Mouse (Mus musculus) embryonic facial prominence, embryonic 12.5 days (tissue): Measurements from ENCODE around the gene Plekhh3. TPM values are rescaled to one million over a fixed set of nuclear protein-coding genes. Genes with fewer than 3 reads are reported as not detected.
A peak's percentile ranks its signal among the peaks of the same experiment; 100 is the strongest.

ENCODE experiments used
- ATAC-seq: fragments of 200-750 bp; cut with Nextera tagmentation; 2 replicates; pipeline ENCODE4 v1.8.0; 2017; ENCODE audit not compliant: insufficient number of reproducible peaks, insufficient read depth, low FRiP score, low TSS enrichment
- H3K27ac ChIP-seq: fragments of 300-500 bp; sonication (generic); 2 replicates; pipeline ENCODE4 v1.5.1; 2016; ENCODE audit warnings: mild to moderate bottlenecking
- H3K27me3 ChIP-seq: fragments of 300-500 bp; sonication (generic); 2 replicates; pipeline ENCODE4 v1.6.1; 2016; ENCODE audit warnings: mild to moderate bottlenecking, moderate library complexity
- H3K36me3 ChIP-seq: fragments of 300-500 bp; sonication (generic); 2 replicates; pipeline ENCODE4 v1.6.1; 2016; ENCODE audit warnings: mild to moderate bottlenecking
- H3K4me1 ChIP-seq: fragments of 300-500 bp; sonication (generic); 2 replicates; pipeline ENCODE4 v1.6.1; 2016
- H3K4me2 ChIP-seq: fragments of 300-500 bp; sonication (generic); replicated peaks from 2 replicates; pipeline ENCODE4 v1.6.1; 2016; ENCODE audit warnings: mild to moderate bottlenecking, moderate library complexity
- H3K4me3 ChIP-seq: fragments of 300-500 bp; sonication (generic); 2 replicates; pipeline ENCODE4 v1.5.1; 2016; ENCODE audit warnings: mild to moderate bottlenecking
- H3K9ac ChIP-seq: fragments of 300-500 bp; sonication (generic); 2 replicates; pipeline ENCODE4 v1.6.1; 2016; ENCODE audit warnings: mild to moderate bottlenecking, moderate library complexity
- H3K9me3 ChIP-seq: fragments of 300-500 bp; sonication (generic); 2 replicates; pipeline ENCODE4 v1.6.1; 2016; ENCODE audit warnings: mild to moderate bottlenecking, moderate library complexity
- WGBS: fragments of 180-500 bp; shearing (Covaris S2); methylation state at CpG from one replicate; pipeline ENCODE4 v1.1.7; 2016; 5-methylcytosine and 5-hydroxymethylcytosine counted together
- polyA plus RNA-seq: library from polyadenylated mRNA; unstranded; fragments of >200 nt; fragmentation: Nextera tagmentation; extraction: Ambion mirVana; gene quantifications from 2 replicates; pipeline ENCODE4 v1.2.1, GENCODE M21; 2016

Gene Plekhh3
- polyA plus RNA-seq, 1 experiment from 2014 or later: 10.3 TPM

DNA sequence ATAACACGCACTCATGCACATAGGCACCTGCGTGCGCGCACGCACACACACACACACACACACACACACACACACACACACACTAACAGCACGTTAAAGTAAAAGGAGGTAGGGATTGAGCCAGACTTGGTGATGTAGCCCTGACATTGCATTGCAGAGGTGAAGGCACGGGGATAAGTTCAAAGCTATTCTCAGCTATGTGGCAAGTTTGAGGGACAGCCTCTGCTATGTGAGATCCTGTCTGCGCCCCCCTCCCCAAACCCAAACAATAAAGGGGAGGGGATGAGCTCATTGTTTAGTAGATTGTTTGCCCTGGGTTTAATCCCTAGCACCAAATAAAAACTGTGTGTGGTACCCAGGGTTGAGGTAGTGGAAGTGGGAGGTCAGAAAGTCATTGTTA lies 30.1 kb downstream of the Plekhh3 start:
- no peak for ATAC-seq
- no peak overlapping the region for H3K27ac ChIP-seq
- no peaks in the 10 kb centered on the region for H3K36me3 ChIP-seq
- no peak overlapping the region for H3K4me3 ChIP-seq
- peaks cover 14% of the 10 kb centered on the region; the same call in 1 of the 2 replicates for H3K4me1 ChIP-seq
- WGBS: 82% methylated on average over 8 of the region's 8 CpGs
- no peak overlapping the region for H3K4me2 ChIP-seq
- H3K9me3 ChIP-seq: no peaks in the 10 kb centered on the region
- H3K9ac ChIP-seq: no peak overlapping the region
- H3K27me3 ChIP-seq: peaks cover 8% of the 10 kb centered on the region

DNA sequence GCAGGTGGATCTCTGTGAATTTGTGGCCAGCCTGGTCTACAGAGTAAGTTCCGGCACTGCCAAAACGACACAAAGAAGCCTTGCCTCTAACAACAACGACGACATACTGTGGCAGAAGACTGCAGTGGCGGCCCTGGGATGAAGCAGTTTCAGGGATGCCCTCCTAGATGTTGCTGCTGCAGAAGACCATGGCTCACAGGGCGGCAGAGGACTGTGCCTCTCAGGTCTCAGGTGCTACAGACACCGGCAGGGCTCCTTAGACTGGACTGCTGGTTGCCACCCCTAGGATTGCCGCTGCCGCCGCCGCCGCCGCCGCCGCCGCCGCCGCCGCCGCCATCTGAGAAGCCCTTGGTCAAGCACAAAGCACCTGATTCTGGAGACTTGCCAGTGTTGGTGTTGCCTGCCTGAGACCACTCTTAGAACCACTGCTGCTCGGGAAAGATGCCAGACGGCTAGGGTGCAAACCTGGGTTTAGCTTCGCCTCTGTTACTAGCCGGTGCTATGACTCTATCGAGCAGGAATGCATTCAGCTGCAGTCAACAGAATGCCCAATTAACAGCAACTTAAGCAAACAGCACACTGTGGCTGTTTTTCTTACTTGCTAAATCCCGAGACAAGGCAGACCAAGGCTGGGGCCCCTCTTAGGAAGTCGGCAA lies 30.9 kb downstream of the Plekhh3 start:
- peaks cover 14% of the 10 kb centered on the region; the same call in 1 of the 2 replicates for H3K4me1 ChIP-seq
- no peaks in the 10 kb centered on the region for H3K9me3 ChIP-seq
- no peak overlapping the region for H3K27ac ChIP-seq
- H3K4me3 ChIP-seq: peak overlapping the region; percentile 23
- no peak overlapping the region for H3K9ac ChIP-seq
- H3K27me3 ChIP-seq: peaks cover 8% of the 10 kb centered on the region
- 44% methylated on average over 27 of the region's 27 CpGs for WGBS
- H3K36me3 ChIP-seq: no peaks in the 10 kb centered on the region
- ATAC-seq: no peak
- H3K4me2 ChIP-seq: peak overlapping the region; percentile 42

DNA sequence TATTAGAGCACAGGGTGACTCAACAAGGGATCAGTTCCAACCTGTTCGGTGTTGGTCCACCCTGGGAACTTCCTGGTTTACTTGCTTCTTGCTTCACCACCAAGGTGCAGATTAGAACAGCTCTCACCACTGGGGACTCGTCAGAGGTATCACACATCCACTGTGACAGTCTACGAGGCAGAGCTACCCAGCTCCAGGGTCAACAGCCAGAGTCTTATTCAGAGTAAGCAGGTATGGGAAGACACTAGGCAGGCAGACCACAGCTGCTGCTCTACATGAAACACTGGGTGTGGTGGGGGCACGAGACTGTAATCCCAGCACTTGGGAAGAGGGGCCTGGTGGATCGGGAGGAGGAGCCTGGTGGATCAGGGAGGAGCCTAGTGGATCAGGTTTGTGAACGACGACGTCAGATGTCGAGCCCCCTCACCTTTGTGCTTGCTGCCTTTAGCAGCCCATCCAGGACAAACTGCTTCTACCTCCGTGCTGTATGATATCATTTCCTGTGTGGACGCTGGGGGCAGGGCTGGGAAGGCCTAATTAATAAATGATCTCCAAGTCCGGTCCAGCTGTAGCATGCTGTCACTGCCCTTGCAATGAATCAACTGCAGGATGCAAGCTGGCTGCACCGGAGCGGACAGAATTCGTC lies 32.5 kb downstream of the Plekhh3 start:
- H3K27me3 ChIP-seq: peaks cover 8% of the 10 kb centered on the region
- peak overlapping the region; percentile 21; the same call in 1 of the 2 replicates for H3K4me2 ChIP-seq
- H3K4me3 ChIP-seq: no peak overlapping the region
- H3K36me3 ChIP-seq: no peaks in the 10 kb centered on the region
- ATAC-seq: peak; percentile 42; the same call in 1 of the 2 replicates
- H3K27ac ChIP-seq: no peak overlapping the region
- H3K9me3 ChIP-seq: no peaks in the 10 kb centered on the region
- WGBS: 29% methylated on average over 15 of the region's 15 CpGs
- H3K9ac ChIP-seq: no peak overlapping the region
- peaks cover 10% of the 10 kb centered on the region; the same call in 1 of the 2 replicates for H3K4me1 ChIP-seq

DNA sequence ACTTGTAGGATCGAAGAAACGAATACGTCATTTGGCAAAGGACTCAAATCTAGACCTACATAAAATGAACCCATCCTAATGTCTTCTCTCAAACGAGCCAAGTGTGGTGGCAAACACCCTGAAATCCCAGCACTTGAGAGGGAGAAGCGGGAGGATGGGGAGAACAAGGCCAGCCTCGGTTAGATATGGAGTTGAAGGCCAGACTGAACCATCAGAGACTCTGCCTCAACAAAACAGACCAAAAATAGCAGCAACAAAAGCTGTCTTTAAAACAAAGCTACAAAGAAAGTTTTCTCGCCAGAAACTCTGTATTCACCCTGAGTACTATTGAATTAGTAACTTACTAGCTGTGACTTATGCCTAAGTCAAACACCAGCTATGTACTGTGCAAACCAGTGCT lies 34.2 kb downstream of the Plekhh3 start:
- Histone ChIP-seq H3K4me1 (peaks cover 7% of the 10 kb centered on the region; the same call in 1 of the 2 replicates), H3K9ac (no peak overlapping the region), H3K9me3 (no peaks in the 10 kb centered on the region), H3K27me3 (peaks cover 8% of the 10 kb centered on the region), H3K36me3 (no peaks in the 10 kb centered on the region), H3K4me2 (no peak overlapping the region), H3K27ac (no peak overlapping the region), H3K4me3 (no peak overlapping the region)
- ATAC-seq: no peak
- 80% methylated on average over 7 of the region's 7 CpGs for WGBS

DNA sequence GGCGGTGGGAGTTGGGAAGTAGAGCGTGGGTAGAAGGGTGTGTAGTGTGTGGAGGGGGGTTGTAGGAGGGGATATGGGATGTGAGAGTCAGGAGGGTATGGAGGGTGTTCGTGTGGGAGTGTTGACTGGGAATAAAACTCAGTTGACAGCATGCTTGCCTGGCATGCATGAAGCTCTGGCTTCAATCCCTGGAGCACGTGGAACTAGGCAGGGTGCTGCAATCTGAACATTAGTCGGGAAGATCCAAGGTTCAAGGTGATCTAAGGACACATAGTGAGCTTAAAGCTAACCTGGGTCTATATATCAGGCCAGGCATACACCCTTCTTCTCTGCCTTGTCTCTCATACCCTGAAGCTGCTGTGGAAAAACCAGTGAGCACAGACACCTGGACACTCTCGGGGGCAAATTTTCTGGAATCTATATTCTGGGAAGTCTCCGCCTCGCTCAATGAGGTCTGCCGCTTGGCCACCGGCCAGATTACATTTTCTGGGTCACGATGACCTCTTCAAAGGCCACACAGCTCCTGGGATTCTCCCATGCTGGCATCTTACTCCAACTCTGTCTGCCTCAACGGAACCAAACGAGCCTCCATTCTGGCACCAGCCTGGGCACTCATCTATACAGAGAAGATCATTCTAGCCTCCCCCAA lies 36.8 kb downstream of the Plekhh3 start:
- WGBS: 80% methylated on average over 13 of the region's 13 CpGs
- no peak overlapping the region for H3K9ac ChIP-seq
- no peak for ATAC-seq
- H3K36me3 ChIP-seq: no peaks in the 10 kb centered on the region
- H3K9me3 ChIP-seq: no peaks in the 10 kb centered on the region
- H3K27me3 ChIP-seq: no peaks in the 10 kb centered on the region
- H3K4me1 ChIP-seq: no peaks in the 10 kb centered on the region
- H3K27ac ChIP-seq: no peak overlapping the region
- no peak overlapping the region for H3K4me3 ChIP-seq
- no peak overlapping the region for H3K4me2 ChIP-seq

DNA sequence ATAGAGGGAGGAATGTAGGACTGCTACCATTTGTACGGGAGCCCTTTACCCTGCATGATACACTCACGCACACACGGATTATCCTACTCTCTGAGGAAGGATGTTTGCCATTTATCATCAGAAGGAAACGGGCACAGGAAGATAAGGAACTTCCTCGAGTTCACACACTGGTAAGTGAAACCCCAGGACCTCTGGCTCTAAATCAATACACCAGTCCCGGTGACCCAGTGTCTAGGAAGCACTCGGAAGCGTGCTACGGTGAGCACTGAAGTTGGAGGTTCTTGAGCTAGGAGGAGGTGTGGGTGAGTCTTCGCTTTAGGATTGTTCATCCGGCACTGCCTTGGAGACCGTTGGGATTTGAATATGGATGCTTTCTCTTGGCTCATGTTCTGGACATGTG lies 38.1 kb downstream of the Plekhh3 start:
- H3K4me3 ChIP-seq: no peak overlapping the region
- no peaks in the 10 kb centered on the region for H3K4me1 ChIP-seq
- no peak for ATAC-seq
- H3K27me3 ChIP-seq: no peaks in the 10 kb centered on the region
- H3K36me3 ChIP-seq: no peaks in the 10 kb centered on the region
- no peak overlapping the region for H3K27ac ChIP-seq
- WGBS: 86% methylated on average over 12 of the region's 12 CpGs
- no peak overlapping the region for H3K4me2 ChIP-seq
- H3K9ac ChIP-seq: no peak overlapping the region
- no peaks in the 10 kb centered on the region for H3K9me3 ChIP-seq

DNA sequence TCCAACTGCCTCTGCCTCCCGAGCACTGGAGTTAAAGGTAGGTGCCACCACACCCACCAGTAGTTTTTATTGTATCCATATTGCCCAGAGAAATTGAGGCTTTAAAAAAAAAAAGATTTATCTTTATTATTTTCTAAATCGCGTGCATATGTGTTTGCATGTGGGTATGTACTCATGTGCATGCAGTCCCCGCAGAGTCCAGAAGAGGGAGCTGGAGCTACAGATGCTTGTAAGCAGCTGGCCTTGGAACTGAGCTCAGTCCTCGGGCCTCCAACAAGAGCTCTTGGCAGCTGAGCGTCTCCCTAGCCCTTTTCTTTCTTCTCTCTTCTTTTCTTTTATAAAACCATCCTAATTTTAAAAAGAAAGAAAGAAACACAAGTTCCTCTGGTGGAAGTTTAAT lies 39.5 kb downstream of the Plekhh3 start:
- Histone ChIP-seq H3K4me1 (no peaks in the 10 kb centered on the region), H3K9ac (no peak overlapping the region), H3K4me3 (no peak overlapping the region), H3K9me3 (no peaks in the 10 kb centered on the region), H3K27me3 (no peaks in the 10 kb centered on the region), H3K4me2 (no peak overlapping the region), H3K27ac (no peak overlapping the region), H3K36me3 (peaks cover 4% of the 10 kb centered on the region)
- WGBS: 86% methylated on average over 6 of the region's 6 CpGs
- ATAC-seq: no peak

DNA sequence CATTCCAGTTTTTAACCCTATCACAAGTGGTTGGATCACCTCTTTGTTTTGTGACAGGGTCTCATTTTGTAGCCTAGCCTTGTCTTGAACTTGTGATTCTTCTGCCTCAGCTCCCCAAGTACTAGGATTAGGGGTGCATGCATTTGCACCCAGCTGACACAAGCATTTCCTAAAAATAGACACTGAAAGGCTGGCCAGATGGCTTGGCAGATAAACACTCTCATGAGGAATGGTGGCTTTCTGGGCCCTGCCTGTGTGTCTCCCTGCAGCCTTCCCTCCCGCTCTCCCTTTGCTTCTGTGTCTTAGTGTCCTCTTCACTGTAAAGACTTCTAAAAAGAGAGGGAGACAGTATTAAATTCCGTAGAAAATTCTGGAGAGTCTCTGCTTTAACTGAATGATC lies 40.0 kb downstream of the Plekhh3 start:
- no peaks in the 10 kb centered on the region for H3K4me1 ChIP-seq
- no peak overlapping the region for H3K4me3 ChIP-seq
- no peaks in the 10 kb centered on the region for H3K9me3 ChIP-seq
- 95% methylated on average over 2 of the region's 2 CpGs for WGBS
- H3K27ac ChIP-seq: no peak overlapping the region
- H3K4me2 ChIP-seq: no peak overlapping the region
- no peak for ATAC-seq
- H3K36me3 ChIP-seq: peaks cover 9% of the 10 kb centered on the region
- H3K27me3 ChIP-seq: no peaks in the 10 kb centered on the region
- H3K9ac ChIP-seq: no peak overlapping the region

DNA sequence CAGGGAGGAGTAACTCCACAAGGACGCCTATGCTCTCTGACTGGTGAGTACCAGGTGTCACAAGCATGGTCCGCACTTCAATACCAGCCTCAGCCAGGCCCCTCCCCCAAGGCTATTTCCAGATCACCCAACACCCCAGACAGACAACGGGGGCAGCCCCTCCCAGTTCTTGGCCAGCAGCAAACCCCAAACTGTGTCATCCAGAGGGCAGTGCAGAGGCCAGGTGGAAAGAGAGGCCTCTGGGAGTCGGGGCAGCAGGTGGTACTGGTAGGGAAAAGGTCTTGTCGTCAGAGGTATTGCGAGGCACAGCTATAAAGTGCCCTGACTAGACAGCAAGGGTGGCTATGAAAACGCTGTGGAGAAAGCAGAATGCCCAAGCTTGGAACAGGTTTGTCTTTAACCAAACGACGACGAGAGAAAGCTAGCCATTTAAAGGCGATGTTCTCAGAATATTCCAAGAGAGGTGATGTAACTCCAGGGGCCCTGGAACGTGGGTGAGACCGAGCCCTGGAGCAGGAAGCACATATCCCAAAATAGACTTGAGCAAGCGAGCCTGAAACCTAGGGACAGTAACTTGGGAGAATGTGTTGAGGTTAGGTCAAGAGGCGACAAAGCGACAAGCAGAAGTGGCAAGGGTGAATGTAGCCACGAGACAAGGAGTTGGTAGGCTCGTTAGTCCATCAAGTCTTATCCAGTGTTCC lies 40.9 kb downstream of the Plekhh3 start:
- Histone ChIP-seq H3K9me3 (no peaks in the 10 kb centered on the region), H3K36me3 (peaks cover 19% of the 10 kb centered on the region), H3K4me3 (no peak overlapping the region), H3K4me1 (no peaks in the 10 kb centered on the region), H3K9ac (no peak overlapping the region), H3K27me3 (no peaks in the 10 kb centered on the region), H3K4me2 (no peak overlapping the region), H3K27ac (no peak overlapping the region)
- WGBS: 51% methylated on average over 18 of the region's 18 CpGs
- no peak for ATAC-seq

DNA sequence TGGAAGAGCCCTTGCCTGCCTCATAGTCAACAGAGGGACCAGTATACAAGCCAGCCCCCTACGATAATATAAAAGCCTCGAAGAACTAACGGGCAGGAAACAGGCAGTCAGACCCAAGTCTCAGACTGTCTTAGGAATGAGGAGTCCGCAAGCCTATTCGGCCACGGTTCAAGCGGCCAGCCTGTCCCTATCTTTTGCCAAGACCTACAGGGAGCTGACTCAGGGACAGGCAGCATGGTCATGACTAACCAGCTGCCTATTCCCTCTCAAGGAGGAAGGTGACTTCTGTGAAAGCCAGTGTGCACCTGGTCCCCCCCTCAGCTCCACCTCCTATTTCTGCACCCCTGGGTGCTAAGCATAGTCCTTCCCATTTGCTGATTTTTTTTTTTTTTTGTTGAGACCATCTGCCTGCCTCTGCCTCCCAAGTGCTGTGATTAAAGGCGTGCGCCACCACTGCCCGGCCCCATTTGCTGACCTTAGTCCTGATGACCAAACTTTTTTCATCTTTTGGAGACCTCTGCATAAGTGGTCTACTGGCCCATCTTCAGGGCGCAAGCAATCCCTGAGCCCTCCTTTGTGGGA lies 42.1 kb downstream of the Plekhh3 start:
- no peak for ATAC-seq
- H3K9me3 ChIP-seq: no peaks in the 10 kb centered on the region
- no peaks in the 10 kb centered on the region for H3K27me3 ChIP-seq
- H3K9ac ChIP-seq: no peak overlapping the region
- no peak overlapping the region for H3K4me2 ChIP-seq
- H3K4me3 ChIP-seq: no peak overlapping the region
- no peak overlapping the region for H3K27ac ChIP-seq
- H3K4me1 ChIP-seq: no peaks in the 10 kb centered on the region
- peaks cover 26% of the 10 kb centered on the region for H3K36me3 ChIP-seq
- 83% methylated on average over 11 of the region's 11 CpGs for WGBS

DNA sequence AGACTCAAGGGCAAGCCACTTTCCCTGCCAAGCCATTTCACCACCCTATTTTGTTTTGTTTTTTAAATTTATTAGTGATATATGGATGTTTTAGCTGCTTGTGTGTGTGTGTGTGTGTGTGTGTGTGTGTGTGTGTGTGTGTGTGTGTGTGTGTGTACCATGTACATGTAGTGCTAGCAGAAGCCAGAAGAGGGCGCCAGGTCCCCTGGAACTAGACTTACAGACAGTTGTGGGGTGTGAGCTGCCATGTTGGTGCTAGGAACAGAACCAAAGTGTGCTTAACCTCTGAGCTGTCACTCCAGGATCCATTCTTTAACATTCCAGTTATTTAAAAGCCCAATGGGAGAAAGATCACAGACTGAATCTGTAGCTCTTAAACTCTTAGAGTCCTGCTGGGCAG lies 44.1 kb downstream of the Plekhh3 start:
- 89% methylated on average over 1 of the region's 1 CpGs for WGBS
- H3K36me3 ChIP-seq: peaks cover 45% of the 10 kb centered on the region
- no peaks in the 10 kb centered on the region for H3K27me3 ChIP-seq
- H3K27ac ChIP-seq: no peak overlapping the region
- no peaks in the 10 kb centered on the region for H3K9me3 ChIP-seq
- H3K4me2 ChIP-seq: no peak overlapping the region
- H3K4me3 ChIP-seq: no peak overlapping the region
- no peaks in the 10 kb centered on the region for H3K4me1 ChIP-seq
- ATAC-seq: no peak
- no peak overlapping the region for H3K9ac ChIP-seq
